Comparison of ENCODE assay signal across 7 mouse cellular contexts in genomic region chr1:43826628-43827001, GRCm38 (mm10). TPM values are rescaled to one million over a fixed set of nuclear protein-coding genes. Genes with fewer than 3 reads are reported as not detected.
A peak's percentile ranks its signal among the peaks of the same experiment; 100 is the strongest.
DNase-seq lines count a peak whose midpoint lies in the region; ATAC-seq lines count a peak whose summit lies in the region.

No protein-coding gene starts in this region.

- H3K9me3 ChIP-seq in forebrain, embryonic 11.5 days (ENCODE audit: control insufficient read depth, low read length), result no peaks in the 10 kb centered on the region
- no peaks in the 10 kb centered on the region for H3K9me3 ChIP-seq in liver, embryonic 13.5 days (replicated peaks)

- peaks cover 2% of the 10 kb centered on the region; the same call in 1 of the 2 replicates for H3K4me1 ChIP-seq in forebrain, embryonic 11.5 days (replicated peaks; ENCODE audit: control insufficient read depth, insufficient read depth, low read length)
- H3K4me1 ChIP-seq in liver, embryonic 13.5 days (replicated peaks), result peaks cover 50% of the 10 kb centered on the region

- DNase-seq in thymus, postnatal 25 days, result peak; percentile 6
- DNase-seq in thymus, adult 18-20 months, result no peak
- no peak for DNase-seq in forebrain, embryonic 11.5 days (ENCODE audit: low spot score)
- no peak for DNase-seq in liver, embryonic 13.5 days
- DNase-seq in yolk sac, embryonic 10.5 days (ENCODE audit: low spot score), result peak; percentile 28
- no peak for DNase-seq in adrenal gland, adult 8-10 months

- H3K4me3 ChIP-seq in forebrain, embryonic 11.5 days (ENCODE audit: low read depth, low read length), result peak overlapping the region; percentile 83
- H3K4me3 ChIP-seq in liver, embryonic 13.5 days (replicated peaks), result peak overlapping the region; percentile 98

- peak overlapping the region; percentile 87 for H3K9ac ChIP-seq in forebrain, embryonic 11.5 days (ENCODE audit: low read length)
- peak overlapping the region; percentile 94 for H3K9ac ChIP-seq in liver, embryonic 13.5 days

- no peak for ATAC-seq in forebrain, embryonic 11.5 days (replicated peaks; ENCODE audit: low FRiP score)
- ATAC-seq in liver, embryonic 13.5 days (ENCODE audit: low read depth), result no peak
- ATAC-seq in monocyte, adult 5-6 weeks (replicated peaks; ENCODE audit: insufficient number of reproducible peaks, low FRiP score, low TSS enrichment, poor library complexity, severe bottlenecking), result no peak

- H3K27me3 ChIP-seq in forebrain, embryonic 11.5 days (ENCODE audit: control insufficient read depth, insufficient read depth, low read length), result no peaks in the 10 kb centered on the region
- H3K27me3 ChIP-seq in liver, embryonic 13.5 days, result no peaks in the 10 kb centered on the region

- H3K36me3 ChIP-seq in forebrain, embryonic 11.5 days (ENCODE audit: control insufficient read depth, insufficient read depth, low read length), result no peaks in the 10 kb centered on the region
- H3K36me3 ChIP-seq in liver, embryonic 13.5 days, result peaks cover 7% of the 10 kb centered on the region; the same call in 1 of the 2 replicates

- peak overlapping the region; percentile 89 for H3K4me2 ChIP-seq in forebrain, embryonic 11.5 days (ENCODE audit: low read depth, low read length, severe bottlenecking)
- peak overlapping the region; percentile 96 for H3K4me2 ChIP-seq in liver, embryonic 13.5 days

- WGBS in forebrain, embryonic 11.5 days, result 2% methylated on average over 3 of the region's 3 CpGs
- WGBS in liver, embryonic 13.5 days (ENCODE audit: insufficient replicate concordance), result 0% methylated on average over 3 of the region's 3 CpGs

- H3K27ac ChIP-seq in forebrain, embryonic 11.5 days (ENCODE audit: low read depth, low read length), result no peak overlapping the region
- peak overlapping the region; percentile 85 for H3K27ac ChIP-seq in liver, embryonic 13.5 days

RNA-seq across cellular contexts. Expression of gene Uxs1, which starts 1.0 kb away (rescaled TPM):
- polyA plus RNA-seq in forebrain, embryonic 11.5 days (2014; fragmentation: Nextera tagmentation; extraction: Ambion mirVana), result 21.1 and 22.0 TPM in 2 replicates
- 9.4 and 12.4 TPM in 2 replicates for polyA plus RNA-seq in liver, embryonic 13.5 days (2015; fragmentation: Nextera tagmentation; extraction: Ambion mirVana)
- 21.9 to 39.8 TPM (median 26.2 TPM) in 3 replicates for total RNA-seq in monocyte, adult 5-6 weeks (2017)
- total RNA-seq in adrenal gland, adult 8-10 months (2022), result 10 to 100 TPM; 60.0 to 69.7 (median 67.9) TPM

Comparison
In these comparisons a context has a peak if more than half of its experiments do, and no peak if none do; other contexts are left out.
1. DNase-seq: peak in thymus, postnatal 25 days (single experiment) and yolk sac, embryonic 10.5 days (single experiment); none in thymus, adult 18-20 months (0 of 2), forebrain, embryonic 11.5 days (single experiment), liver, embryonic 13.5 days (single experiment) and adrenal gland, adult 8-10 months (single experiment).